Mouse (Mus musculus) spleen, adult 2 months (tissue): ENCODE results near the gene Ubc. TPM values are rescaled to one million over a fixed set of nuclear protein-coding genes. Genes with fewer than 3 reads are reported as not detected.
A peak's percentile ranks its signal among the peaks of the same experiment; 100 is the strongest.

ENCODE experiments used
- DNase-seq, 2 experiments: peaks; one replicate each; pipeline versions ENCODE4 v3.0.0 to v3.0.0-alpha.2; 2012 to 2021; ENCODE audit warnings: low spot score in 2 of 2, low read depth in 1 of 2
- H3K27ac ChIP-seq: fragments of 200-500 bp; 2 replicates; pipeline ENCODE4 v1.5.1; 2012; ENCODE audit warnings: low read length, inconsistent platforms; ENCODE audit not compliant: insufficient read depth
- H3K27me3 ChIP-seq: fragments of 200-500 bp; 2 replicates; pipeline ENCODE4 v1.6.1; 2012; ENCODE audit warnings: mild to moderate bottlenecking, moderate library complexity, low read length, inconsistent platforms; ENCODE audit not compliant: control insufficient read depth, insufficient read depth
- H3K36me3 ChIP-seq: fragments of 200-500 bp; 2 replicates; pipeline ENCODE4 v1.6.1; 2012; ENCODE audit warnings: mild to moderate bottlenecking, low read length, inconsistent platforms; ENCODE audit not compliant: control insufficient read depth, insufficient read depth
- H3K4me1 ChIP-seq: fragments of 200-500 bp; 2 replicates; pipeline ENCODE4 v1.6.1; 2011; ENCODE audit warnings: inconsistent platforms; ENCODE audit not compliant: control insufficient read depth, insufficient read depth, insufficient read length
- H3K4me3 ChIP-seq: fragments of 200-500 bp; 2 replicates; pipeline ENCODE4 v1.5.1; 2011; ENCODE audit warnings: mild to moderate bottlenecking, inconsistent platforms; ENCODE audit not compliant: insufficient read depth, insufficient read length; ENCODE audit errors: extremely low read depth
- CTCF ChIP-seq: fragments of 200-500 bp; IDR thresholded peaks from 2 replicates; pipeline ENCODE4 v1.5.1; 2011; ENCODE audit warnings: mild to moderate bottlenecking, inconsistent platforms; ENCODE audit not compliant: insufficient read depth, insufficient read length, insufficient replicate concordance; ENCODE audit errors: extremely low read depth
- POLR2A ChIP-seq: fragments of 200-500 bp; IDR thresholded peaks from 2 replicates; pipeline ENCODE4 v1.6.1; 2011; ENCODE audit warnings: low read depth, low read length, inconsistent platforms
- WGBS: fragments of 180-500 bp; shearing (Covaris S2); methylation state at CpG from one replicate; pipeline ENCODE4 v1.1.7; 2018; 5-methylcytosine and 5-hydroxymethylcytosine counted together
- polyA plus RNA-seq: library from polyadenylated mRNA; depleted of rRNA; stranded (reverse); fragments of >200 nt; gene quantifications from 2 replicates; pipeline ENCODE4 v1.2.3, GENCODE M21; 2012; rRNA removed

Gene Ubc
- polyA plus RNA-seq, 1 experiment, result 316 TPM

DNA sequence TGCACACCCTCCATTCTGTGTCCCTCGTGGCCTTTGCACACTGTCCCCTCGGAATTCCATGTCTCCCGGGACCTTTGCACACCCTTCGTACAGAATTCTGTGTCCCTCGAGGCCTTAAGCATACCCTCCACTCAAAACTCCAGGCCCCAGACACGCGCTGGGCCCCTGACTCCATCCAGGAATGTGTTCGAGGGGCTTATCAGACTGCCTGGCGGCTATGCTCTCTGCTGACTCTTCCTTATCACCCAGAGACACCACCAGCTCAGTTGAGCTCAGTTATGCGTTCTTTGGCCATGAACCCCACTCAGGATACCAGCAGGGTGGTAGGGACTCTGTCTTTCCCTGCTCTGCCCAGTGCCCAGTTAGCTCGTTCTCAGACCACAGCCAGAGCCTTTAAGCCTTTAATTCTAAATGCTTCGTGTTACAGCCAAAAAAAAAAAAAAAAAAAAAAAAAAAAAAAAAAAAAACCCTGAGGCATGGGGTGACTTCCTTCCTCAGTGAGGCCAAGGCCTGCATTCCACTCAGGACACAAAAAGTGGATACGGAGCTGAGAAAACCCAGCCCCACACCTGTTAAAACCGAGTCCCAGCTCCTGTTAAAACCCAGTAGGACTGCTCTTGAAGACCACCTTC, 48.4 kb downstream of the Ubc start:
- H3K4me1 ChIP-seq, result peaks cover 7% of the 10 kb centered on the region; the same call in 1 of the 2 replicates
- WGBS, result 51% methylated on average over 14 of the region's 14 CpGs
- H3K27me3 ChIP-seq, result no peaks in the 10 kb centered on the region
- H3K27ac ChIP-seq, result peak overlapping the region; percentile 12; the same call in 1 of the 2 replicates
- H3K36me3 ChIP-seq, result no peaks in the 10 kb centered on the region
- TF ChIP-seq CTCF (no peak), POLR2A (no peak)
- peak overlapping the region; percentile 89; the same call in 1 of the 2 replicates for H3K4me3 ChIP-seq
- no peak for DNase-seq

DNA sequence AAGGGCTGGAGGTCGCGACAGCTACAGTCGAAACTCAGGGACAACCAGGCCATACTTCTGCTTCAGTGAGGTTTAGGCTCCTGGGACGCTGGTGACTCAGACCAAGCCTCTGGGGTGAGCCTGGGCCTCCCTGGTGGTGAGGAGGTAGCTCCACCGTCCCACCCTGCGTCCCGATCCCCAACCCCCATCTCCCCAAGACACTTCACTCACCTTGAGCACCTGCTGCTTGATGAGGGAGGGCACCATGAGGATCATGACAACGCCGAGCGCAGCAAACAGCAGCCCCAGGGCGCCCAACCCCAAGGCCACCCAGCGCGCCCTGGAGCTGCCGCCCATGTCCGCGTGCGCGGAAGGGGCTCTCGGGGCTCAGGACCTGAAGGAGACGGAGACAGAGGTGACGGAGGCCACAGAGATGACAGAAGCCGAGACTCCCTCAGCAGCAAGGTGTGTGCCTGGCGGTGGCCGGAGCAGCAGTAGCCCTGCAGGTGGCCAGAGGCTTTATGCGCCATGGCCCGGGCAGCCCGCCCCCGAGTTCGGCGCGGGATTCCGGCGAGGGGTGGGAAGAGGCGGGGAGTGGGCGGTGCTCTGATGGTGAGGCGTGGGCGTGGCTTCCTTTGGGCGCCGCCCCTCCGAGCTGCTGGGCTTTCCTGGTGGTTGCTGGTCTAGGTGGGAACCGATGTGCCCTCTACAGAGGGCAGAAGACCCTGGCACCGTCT, 49.3 kb downstream of the Ubc start, which contains the start of gene Scarb1:
TSS of gene Scarb1 (minus strand) at position 548 of the 716 bp plus-strand sequence.
- no peak for TF ChIP-seq CTCF
- TF ChIP-seq POLR2A, result peak; percentile 61
- peak within 1 kb of the TSS; percentile 12 for H3K27ac ChIP-seq
- peak; percentile 48 to 85 for DNase-seq

DNA sequence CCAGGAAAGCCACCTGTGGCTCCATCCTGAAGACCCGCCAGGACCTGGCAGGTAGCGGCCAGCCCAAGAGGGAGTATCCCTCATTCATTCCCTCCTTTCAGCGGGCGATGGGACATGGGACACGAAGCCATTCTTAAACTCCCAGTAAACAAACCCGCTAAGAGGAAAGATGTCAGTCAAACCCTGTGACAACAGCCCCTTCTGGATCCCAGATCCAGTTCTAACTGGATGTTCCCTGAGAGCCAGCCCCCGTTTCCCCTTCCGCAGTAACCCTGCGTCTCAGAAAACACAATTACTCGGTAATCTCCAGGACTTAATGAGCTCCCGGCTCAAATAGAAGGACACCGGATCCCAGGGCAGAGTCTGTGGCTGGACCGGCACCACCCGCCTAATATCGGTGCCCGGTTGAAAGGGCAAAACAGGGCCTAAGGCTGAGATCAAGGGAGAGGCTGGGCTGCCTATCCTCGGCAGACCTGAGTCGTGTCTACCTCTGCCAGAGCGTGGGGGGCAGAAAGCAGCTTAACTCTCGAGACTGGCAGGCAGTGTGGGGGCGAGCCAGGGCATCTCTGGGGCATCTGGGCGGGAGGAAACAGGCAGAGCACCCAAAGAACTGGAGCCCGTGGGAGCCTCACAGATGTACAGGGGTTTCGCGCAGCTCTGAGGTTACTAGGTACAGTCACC, 50.0 kb downstream of the Ubc start:
- peak overlapping the region; percentile 7 for H3K27ac ChIP-seq
- no peak for TF ChIP-seq POLR2A
- no peak for TF ChIP-seq CTCF
- no peaks in the 10 kb centered on the region for H3K36me3 ChIP-seq
- DNase-seq, result no peak
- 2% methylated on average over 25 of the region's 25 CpGs for WGBS
- H3K27me3 ChIP-seq, result no peaks in the 10 kb centered on the region
- H3K4me1 ChIP-seq, result peaks cover 7% of the 10 kb centered on the region; the same call in 1 of the 2 replicates
- peak overlapping the region; percentile 89 for H3K4me3 ChIP-seq

More for the DNA sequence above, 49.3 kb downstream of the Ubc start, which contains the start of gene Scarb1:
- Histone ChIP-seq H3K4me1 (peaks cover 7% of the 10 kb centered on the region; the same call in 1 of the 2 replicates), H3K4me3 (peak within 1 kb of the TSS; percentile 89), H3K27me3 (no peaks in the 10 kb centered on the region), H3K36me3 (no peaks in the 10 kb centered on the region)
- under 1% methylated on average over 42 of the region's 42 CpGs for WGBS

DNA sequence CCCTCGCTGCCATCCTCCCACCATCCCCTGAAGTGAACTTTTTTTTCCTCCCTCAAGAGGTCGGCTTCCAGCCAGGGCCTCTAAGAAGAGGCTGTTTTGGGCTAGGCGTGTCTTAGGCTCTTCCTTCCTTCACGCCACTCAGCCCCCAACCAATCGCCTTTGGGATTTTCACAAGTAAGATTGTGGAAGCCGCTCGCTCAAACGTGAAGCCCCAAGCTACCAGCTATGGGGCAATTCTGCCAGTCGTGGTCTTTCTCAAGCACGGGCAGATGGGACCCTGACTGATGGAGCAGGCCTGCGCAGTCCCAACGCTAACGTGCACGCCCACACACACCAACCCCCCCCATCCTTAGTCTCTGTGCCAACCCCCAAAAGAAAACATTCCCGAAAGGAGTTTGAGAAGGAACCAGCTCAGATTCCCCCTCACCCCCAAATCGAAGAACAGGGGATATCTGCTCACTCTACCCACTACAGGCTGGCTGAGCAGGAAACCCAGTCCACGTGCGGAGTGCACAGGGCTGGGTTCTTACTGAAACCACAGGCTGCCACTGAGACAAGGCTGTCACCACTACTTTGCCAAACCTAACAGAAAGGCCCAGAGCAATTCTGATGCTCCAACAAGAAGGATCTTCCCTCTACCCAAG, 50.8 kb downstream of the Ubc start:
- H3K27me3 ChIP-seq, result no peaks in the 10 kb centered on the region
- H3K4me3 ChIP-seq, result peak overlapping the region; percentile 17; the same call in 1 of the 2 replicates
- H3K27ac ChIP-seq, result peak overlapping the region; percentile 7; the same call in 1 of the 2 replicates
- WGBS, result 6% methylated on average over 18 of the region's 18 CpGs
- peak in 1 of 2 experiments; percentile 17 for DNase-seq
- TF ChIP-seq POLR2A (no peak), CTCF (no peak)
- no peaks in the 10 kb centered on the region for H3K36me3 ChIP-seq
- peaks cover 7% of the 10 kb centered on the region; the same call in 1 of the 2 replicates for H3K4me1 ChIP-seq

DNA sequence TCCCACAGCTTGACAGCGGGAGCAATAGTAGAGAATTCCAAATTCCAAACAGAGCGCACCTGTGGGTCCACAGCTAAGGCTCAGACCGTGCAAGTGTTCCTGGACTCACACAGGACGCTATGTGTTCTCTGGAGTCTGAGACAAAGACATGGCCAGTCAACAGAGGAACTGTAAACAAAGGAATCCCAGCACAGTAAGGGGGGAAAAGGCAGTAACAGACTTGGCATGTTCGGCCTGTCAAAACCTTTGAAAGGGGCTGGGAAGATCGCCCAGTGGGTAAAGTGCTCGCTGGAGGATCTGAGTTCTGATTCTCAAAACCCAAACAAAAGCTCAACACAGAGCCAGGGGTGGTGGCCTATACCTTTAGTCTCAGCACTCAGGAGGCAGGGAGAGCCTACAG, 52.5 kb downstream of the Ubc start:
- H3K36me3 ChIP-seq, result no peaks in the 10 kb centered on the region
- no peak overlapping the region for H3K27ac ChIP-seq
- WGBS, result 88% methylated on average over 7 of the region's 7 CpGs
- H3K27me3 ChIP-seq, result no peaks in the 10 kb centered on the region
- peaks cover 10% of the 10 kb centered on the region; the same call in 1 of the 2 replicates for H3K4me1 ChIP-seq
- DNase-seq, result no peak
- no peak overlapping the region for H3K4me3 ChIP-seq
- TF ChIP-seq CTCF, result no peak
- no peak for TF ChIP-seq POLR2A

DNA sequence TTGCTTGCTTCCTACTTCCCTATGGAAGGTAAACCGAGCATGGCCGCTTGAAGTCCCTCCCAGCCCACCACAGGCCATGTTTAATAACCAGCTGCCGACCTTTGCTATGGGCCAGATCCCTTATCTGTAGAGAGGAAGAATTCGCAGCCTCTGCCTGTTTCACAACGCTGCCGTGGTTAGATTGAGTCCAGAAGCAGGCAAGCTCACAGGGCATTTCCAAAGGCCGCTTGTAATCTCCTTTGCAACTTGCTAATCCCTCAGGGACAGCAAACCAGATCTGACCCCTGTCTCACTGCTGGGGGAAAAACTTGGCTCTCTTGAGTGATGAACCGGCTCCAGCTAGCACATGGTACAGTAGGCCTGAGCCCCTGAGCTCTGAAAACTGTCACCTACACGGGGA, 53.0 kb downstream of the Ubc start:
- no peaks in the 10 kb centered on the region for H3K36me3 ChIP-seq
- H3K27me3 ChIP-seq, result no peaks in the 10 kb centered on the region
- peaks cover 13% of the 10 kb centered on the region; the same call in 1 of the 2 replicates for H3K4me1 ChIP-seq
- 67% methylated on average over 9 of the region's 9 CpGs for WGBS
- no peak overlapping the region for H3K27ac ChIP-seq
- TF ChIP-seq CTCF (no peak), POLR2A (no peak)
- no peak overlapping the region for H3K4me3 ChIP-seq
- DNase-seq, result no peak

Other genes with a start within 250 kb of the Ubc start
- 70.1 and 70.5 TPM in 2 replicates for gene Ncor2, start 211.0 kb downstream of the Ubc start, polyA plus RNA-seq
- 76.0 and 93.6 TPM in 2 replicates for gene Scarb1, start 49.1 kb downstream of the Ubc start, polyA plus RNA-seq
- gene Gm10382, start 880 bp downstream of the Ubc start, polyA plus RNA-seq, result 0.08 and 0.15 TPM in 2 replicates
- 17.0 and 21.0 TPM in 2 replicates for gene Dhx37, start 43.9 kb upstream of the Ubc start, polyA plus RNA-seq
- gene Bri3bp, start 51.4 kb upstream of the Ubc start, polyA plus RNA-seq, result 21.2 and 21.5 TPM in 2 replicates
- gene Aacs, start 85.6 kb upstream of the Ubc start, polyA plus RNA-seq, result 23.4 and 27.1 TPM in 2 replicates
- gene Tmem132b, start 141.6 kb upstream of the Ubc start, polyA plus RNA-seq, result 0.02 TPM in 1 of 2 replicates, not detected in the other